Mouse (Mus musculus): ENCODE measurements around the gene Elfn2.

GRCm38 (mm10) chr15:78632387-78632786 lies 86.2 kb downstream of the Elfn2 start:
- TF ChIP-seq CTCF (IDR thresholded peaks at IDR 0.05; ENCODE audit: borderline replicate concordance, control insufficient read depth, extremely low read depth, insufficient read depth, low read length, poor library complexity) (no peak), POLR2A (IDR thresholded peaks at IDR 0.05; ENCODE audit: control insufficient read depth, extremely low read depth, insufficient read depth, low read length, poor library complexity) (no peak)

Measured in thymus, adult 2 months (tissue).